Mouse (Mus musculus): ENCODE data around the gene Gm49711. TPM values are rescaled to one million over a fixed set of nuclear protein-coding genes. Genes with fewer than 3 reads are reported as not detected.

Gene Gm49711
- polyA plus RNA-seq, 1 experiment: not detected

DNA sequence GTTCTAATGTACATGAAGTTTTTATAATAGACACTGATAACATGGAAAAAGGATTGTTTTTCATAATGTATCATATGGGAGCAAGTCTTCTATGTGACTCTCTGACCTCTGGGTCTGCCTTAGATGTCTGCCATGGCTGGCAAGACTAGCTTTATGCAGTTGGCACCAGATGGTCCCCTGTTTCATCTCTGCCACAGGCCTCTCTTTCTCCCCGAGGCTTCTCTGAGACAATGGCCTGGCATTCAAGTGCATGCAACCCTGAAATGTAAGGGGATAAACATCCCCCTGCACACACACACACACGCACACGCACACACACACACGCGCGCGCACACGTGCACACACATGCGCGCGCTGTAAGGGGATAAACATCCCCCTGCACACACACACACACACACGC, 82.9 kb downstream of the Gm49711 start:
- H3ac ChIP-seq (ENCODE audit: control insufficient read depth, insufficient read length): no peak overlapping the region
- H3K4me2 ChIP-seq (ENCODE audit: low read depth): no peak overlapping the region
- H3K79me2 ChIP-seq (ENCODE audit: control insufficient read depth, insufficient read depth): no peaks in the 10 kb centered on the region
- TF ChIP-seq MYOD1 (IDR thresholded peaks at IDR 0.05; ENCODE audit: control insufficient read depth in 1 of 3, insufficient read length in 2 of 3, low read depth in 2 of 3): no peak
- H3K4me3 ChIP-seq: no peak overlapping the region
- H3K36me3 ChIP-seq (ENCODE audit: control insufficient read depth, insufficient read depth): no peaks in the 10 kb centered on the region
- H3K27me3 ChIP-seq (ENCODE audit: control insufficient read depth, insufficient read depth, insufficient read length): no peaks in the 10 kb centered on the region

DNA sequence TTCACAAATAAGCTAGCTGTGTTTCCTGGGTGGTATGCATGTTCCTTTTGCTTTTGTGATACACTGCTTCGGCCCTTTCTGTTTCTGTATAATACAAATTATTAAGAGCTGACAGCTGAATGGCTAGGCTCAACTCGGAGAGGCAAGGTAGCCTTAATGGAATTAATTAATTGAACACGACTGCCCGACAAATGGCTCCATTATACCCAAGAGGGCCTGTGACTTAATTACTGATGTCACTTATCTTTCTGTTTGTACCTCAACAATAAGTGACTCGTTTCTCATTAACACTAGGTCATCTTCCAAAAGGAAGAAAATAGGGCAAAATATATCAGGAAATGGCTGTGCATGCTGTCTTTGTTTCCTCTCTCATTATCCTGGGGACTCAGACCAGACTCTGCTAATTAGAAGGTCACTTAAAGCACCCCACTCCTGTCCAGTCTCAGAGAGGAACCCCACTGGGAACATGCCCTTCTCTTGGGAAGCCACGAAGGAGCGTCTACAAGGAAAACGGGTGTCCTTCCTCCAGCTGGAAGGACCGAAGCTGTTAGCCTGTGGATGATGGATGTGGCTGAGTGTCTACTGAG, 84.4 kb downstream of the Gm49711 start:
- no peak for TF ChIP-seq MAX (IDR thresholded peaks at IDR 0.05; ENCODE audit: low read depth)
- no peak for TF ChIP-seq MYOG (IDR thresholded peaks at IDR 0.05; ENCODE audit: control insufficient read depth in 1 of 3, insufficient read depth in 1 of 3, insufficient read length in 2 of 3, low read depth in 2 of 3)
- TF ChIP-seq MYOD1 (IDR thresholded peaks at IDR 0.05; ENCODE audit: control insufficient read depth in 1 of 3, insufficient read length in 2 of 3, low read depth in 2 of 3): no peak
- TF ChIP-seq CEBPB (IDR thresholded peaks at IDR 0.05; ENCODE audit: insufficient read depth, poor library complexity, severe bottlenecking): no peak
- TF ChIP-seq POLR2A (IDR thresholded peaks at IDR 0.05; ENCODE audit: insufficient read length, low read depth): no peak
- no peak for TF ChIP-seq TCF3 (IDR thresholded peaks at IDR 0.05; ENCODE audit: insufficient read length, low read depth)
- TF ChIP-seq TCF12 (IDR thresholded peaks at IDR 0.05; ENCODE audit: insufficient read depth, poor library complexity, severe bottlenecking): no peak
- TF ChIP-seq REST (IDR thresholded peaks at IDR 0.05; ENCODE audit: insufficient read depth, insufficient read length): no peak
- TF ChIP-seq E2F4 (IDR thresholded peaks at IDR 0.05; ENCODE audit: insufficient read depth): no peak
- TF ChIP-seq POLR2AphosphoS2 (IDR thresholded peaks at IDR 0.05; ENCODE audit: insufficient read length, low read depth): no peak
- no peak for TF ChIP-seq USF1 (IDR thresholded peaks at IDR 0.05; ENCODE audit: low read depth)
- TF ChIP-seq SRF (IDR thresholded peaks at IDR 0.05; ENCODE audit: control insufficient read depth, insufficient read length, low read depth): no peak
- H3K79me2 ChIP-seq (ENCODE audit: control insufficient read depth, insufficient read depth): no peaks in the 10 kb centered on the region
- no peaks in the 10 kb centered on the region for H3K36me3 ChIP-seq (ENCODE audit: control insufficient read depth, insufficient read depth)
- no peak overlapping the region for H3K4me2 ChIP-seq (ENCODE audit: low read depth)
- no peak overlapping the region for H3ac ChIP-seq (ENCODE audit: control insufficient read depth, insufficient read length)
- no peak overlapping the region for H3K4me3 ChIP-seq
- no peaks in the 10 kb centered on the region for H3K27me3 ChIP-seq (ENCODE audit: control insufficient read depth, insufficient read depth, insufficient read length)

DNA sequence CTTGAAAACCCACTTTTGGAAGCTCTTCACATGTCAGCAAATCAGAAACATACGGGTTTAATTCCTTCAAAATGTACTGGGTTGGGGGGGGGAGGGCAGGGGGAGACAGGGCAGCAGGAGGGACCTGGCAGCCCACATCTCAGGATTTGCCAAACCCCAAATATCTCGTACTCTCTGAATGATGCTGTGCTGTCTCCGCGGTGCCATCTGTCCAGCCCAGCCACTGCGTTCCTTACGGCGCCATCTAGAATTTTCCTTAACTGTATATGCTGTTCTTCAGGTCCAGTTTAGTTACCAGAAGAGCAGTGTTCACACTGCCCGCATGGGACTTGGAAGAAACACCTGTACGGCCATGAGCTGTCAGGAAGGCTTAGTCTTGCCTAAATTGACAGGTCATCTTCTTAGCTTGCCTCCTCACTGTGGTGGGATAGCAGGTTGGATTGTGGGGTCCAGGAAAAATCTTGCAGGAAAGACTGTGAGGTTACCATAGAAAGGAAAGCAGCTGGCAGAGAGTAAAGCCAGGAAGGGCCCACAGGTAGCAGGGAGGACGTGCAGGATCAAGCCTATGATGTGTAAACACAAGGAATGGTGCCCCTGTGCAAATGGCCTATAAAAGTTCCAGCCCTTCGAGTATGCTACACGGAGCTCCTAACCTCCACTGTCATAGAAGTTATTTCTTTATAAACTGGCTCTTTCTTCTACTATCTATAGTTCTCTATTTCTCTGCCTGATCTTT, 89.7 kb downstream of the Gm49711 start:
- Histone ChIP-seq H3K79me2 (ENCODE audit: control insufficient read depth, insufficient read depth) (no peaks in the 10 kb centered on the region), H3ac (ENCODE audit: control insufficient read depth, insufficient read length) (no peak overlapping the region), H3K4me2 (ENCODE audit: low read depth) (no peak overlapping the region), H3K4me3 (no peak overlapping the region), H3K27me3 (ENCODE audit: control insufficient read depth, insufficient read depth, insufficient read length) (no peaks in the 10 kb centered on the region), H3K36me3 (ENCODE audit: control insufficient read depth, insufficient read depth) (no peaks in the 10 kb centered on the region)
- no peak for TF ChIP-seq MYOD1 (IDR thresholded peaks at IDR 0.05; ENCODE audit: control insufficient read depth in 1 of 3, insufficient read length in 2 of 3, low read depth in 2 of 3)
- TF ChIP-seq TCF3 (IDR thresholded peaks at IDR 0.05; ENCODE audit: insufficient read length, low read depth): no peak
- TF ChIP-seq POLR2A (IDR thresholded peaks at IDR 0.05; ENCODE audit: insufficient read length, low read depth): no peak
- TF ChIP-seq USF1 (IDR thresholded peaks at IDR 0.05; ENCODE audit: low read depth): no peak
- TF ChIP-seq TCF12 (IDR thresholded peaks at IDR 0.05; ENCODE audit: insufficient read depth, poor library complexity, severe bottlenecking): no peak
- no peak for TF ChIP-seq REST (IDR thresholded peaks at IDR 0.05; ENCODE audit: insufficient read depth, insufficient read length)
- no peak for TF ChIP-seq MYOG (IDR thresholded peaks at IDR 0.05; ENCODE audit: control insufficient read depth in 1 of 3, insufficient read depth in 1 of 3, insufficient read length in 2 of 3, low read depth in 2 of 3)
- no peak for TF ChIP-seq CEBPB (IDR thresholded peaks at IDR 0.05; ENCODE audit: insufficient read depth, poor library complexity, severe bottlenecking)
- no peak for TF ChIP-seq E2F4 (IDR thresholded peaks at IDR 0.05; ENCODE audit: insufficient read depth)
- no peak for TF ChIP-seq SRF (IDR thresholded peaks at IDR 0.05; ENCODE audit: control insufficient read depth, insufficient read length, low read depth)
- no peak for TF ChIP-seq MAX (IDR thresholded peaks at IDR 0.05; ENCODE audit: low read depth)
- no peak for TF ChIP-seq POLR2AphosphoS2 (IDR thresholded peaks at IDR 0.05; ENCODE audit: insufficient read length, low read depth)

DNA sequence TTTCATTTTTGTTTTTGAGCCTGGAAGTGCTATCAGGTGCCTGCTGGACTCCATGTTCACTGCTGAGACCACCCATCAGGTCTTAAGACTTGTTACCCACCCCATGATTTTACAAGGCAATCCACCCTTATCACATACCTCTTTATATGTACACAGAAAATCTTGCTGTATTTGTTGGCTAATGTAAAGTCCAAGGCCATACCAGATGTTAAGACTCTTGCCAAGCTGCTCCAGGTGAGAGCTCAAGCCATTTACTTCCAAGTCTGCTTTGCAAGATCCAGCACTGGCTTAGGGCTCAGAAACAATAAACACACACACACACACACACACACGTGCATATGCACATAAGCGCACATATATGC, 90.2 kb downstream of the Gm49711 start:
- Histone ChIP-seq H3K36me3 (ENCODE audit: control insufficient read depth, insufficient read depth) (no peaks in the 10 kb centered on the region), H3K4me3 (no peak overlapping the region), H3K27me3 (ENCODE audit: control insufficient read depth, insufficient read depth, insufficient read length) (no peaks in the 10 kb centered on the region), H3K4me2 (ENCODE audit: low read depth) (no peak overlapping the region), H3K79me2 (ENCODE audit: control insufficient read depth, insufficient read depth) (no peaks in the 10 kb centered on the region), H3ac (ENCODE audit: control insufficient read depth, insufficient read length) (no peak overlapping the region)
- no peak for TF ChIP-seq MYOG (IDR thresholded peaks at IDR 0.05; ENCODE audit: control insufficient read depth in 1 of 3, insufficient read depth in 1 of 3, insufficient read length in 2 of 3, low read depth in 2 of 3)
- TF ChIP-seq POLR2A (IDR thresholded peaks at IDR 0.05; ENCODE audit: insufficient read length, low read depth): no peak
- TF ChIP-seq SRF (IDR thresholded peaks at IDR 0.05; ENCODE audit: control insufficient read depth, insufficient read length, low read depth): no peak
- TF ChIP-seq MAX (IDR thresholded peaks at IDR 0.05; ENCODE audit: low read depth): no peak
- no peak for TF ChIP-seq REST (IDR thresholded peaks at IDR 0.05; ENCODE audit: insufficient read depth, insufficient read length)
- no peak for TF ChIP-seq CEBPB (IDR thresholded peaks at IDR 0.05; ENCODE audit: insufficient read depth, poor library complexity, severe bottlenecking)
- TF ChIP-seq TCF3 (IDR thresholded peaks at IDR 0.05; ENCODE audit: insufficient read length, low read depth): no peak
- no peak for TF ChIP-seq MYOD1 (IDR thresholded peaks at IDR 0.05; ENCODE audit: control insufficient read depth in 1 of 3, insufficient read length in 2 of 3, low read depth in 2 of 3)
- TF ChIP-seq POLR2AphosphoS2 (IDR thresholded peaks at IDR 0.05; ENCODE audit: insufficient read length, low read depth): no peak
- TF ChIP-seq USF1 (IDR thresholded peaks at IDR 0.05; ENCODE audit: low read depth): no peak
- no peak for TF ChIP-seq TCF12 (IDR thresholded peaks at IDR 0.05; ENCODE audit: insufficient read depth, poor library complexity, severe bottlenecking)

All from myocyte (in vitro differentiated cells).